Mouse (Mus musculus) heart, postnatal 4 days (tissue): ENCODE measurements at regions not wholly inside any gene's neighbourhood (a gene's known extent, or its start where the extent isn't known, plus 50 kb on each side); places are given as distances from the start of the nearest gene placed in this dataset.
"Not testable (repeated sequence)": the region's sequence is repeated elsewhere in the genome, so short reads cannot be mapped to it uniquely, and the experiment has no call there.

Source experiments
- DNase-seq: peaks from one replicate; pipeline ENCODE4 v3.0.0; 2021

DNA sequence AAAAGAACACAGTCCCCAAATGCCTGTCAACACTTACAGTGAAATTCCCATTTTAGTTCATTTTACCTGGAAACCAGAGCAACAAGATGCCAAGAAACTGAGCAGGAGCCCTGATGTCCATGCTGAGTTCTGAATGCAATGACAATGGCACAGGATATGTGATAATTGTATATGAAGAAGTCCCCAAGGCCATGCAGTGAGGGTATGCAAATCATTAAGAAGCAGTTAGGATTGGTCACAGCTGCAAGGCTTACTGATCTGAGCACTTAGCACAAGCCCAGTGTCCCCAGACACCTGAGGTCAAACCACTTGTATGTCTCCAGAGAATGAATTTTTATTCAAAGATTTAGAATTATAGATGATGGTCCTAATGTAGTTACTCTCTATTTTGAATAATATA is 419.0 kb upstream of the Tacstd2 start:
- DNase-seq = not testable (repeated sequence)

DNA sequence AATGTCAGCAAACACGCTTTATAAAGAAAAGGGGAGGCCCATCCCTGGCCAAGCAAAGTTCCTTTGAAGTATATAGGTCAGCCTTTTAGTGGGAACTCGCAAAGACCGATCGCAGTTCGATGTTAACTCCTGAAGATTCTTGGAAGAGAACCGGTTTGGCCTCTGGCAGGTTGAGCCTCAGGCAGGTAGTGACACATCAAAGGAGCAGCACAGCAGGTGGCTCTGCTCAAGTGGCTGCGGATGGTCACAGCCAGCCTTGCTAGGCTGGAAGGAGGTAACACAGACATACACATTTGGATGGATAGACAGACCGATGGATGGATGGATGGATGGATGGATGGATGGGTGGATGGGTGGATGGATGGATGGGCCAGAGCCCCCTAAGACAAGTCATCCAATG is 395.9 kb upstream of the Tacstd2 start:
- not testable (repeated sequence) for DNase-seq

DNA sequence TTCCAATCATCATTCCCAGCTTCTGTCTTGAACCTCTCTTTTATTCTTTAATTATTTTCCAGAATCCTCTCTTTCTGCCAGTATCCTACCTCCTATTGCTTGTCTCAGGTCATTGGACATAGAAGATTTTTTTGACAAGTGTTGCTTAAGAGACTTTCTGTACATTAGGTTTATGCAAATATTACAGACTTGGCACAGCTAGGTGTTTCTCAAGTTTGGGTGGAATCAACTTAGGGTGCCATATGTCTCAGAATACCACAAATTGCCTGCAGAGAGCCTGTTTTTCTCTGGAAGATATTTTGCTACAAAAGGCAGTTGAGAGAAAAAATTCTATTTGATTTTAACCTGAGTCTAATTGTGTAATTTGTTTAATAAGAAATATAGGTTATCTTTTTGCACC is 386.9 kb upstream of the Tacstd2 start:
- no peak for DNase-seq

DNA sequence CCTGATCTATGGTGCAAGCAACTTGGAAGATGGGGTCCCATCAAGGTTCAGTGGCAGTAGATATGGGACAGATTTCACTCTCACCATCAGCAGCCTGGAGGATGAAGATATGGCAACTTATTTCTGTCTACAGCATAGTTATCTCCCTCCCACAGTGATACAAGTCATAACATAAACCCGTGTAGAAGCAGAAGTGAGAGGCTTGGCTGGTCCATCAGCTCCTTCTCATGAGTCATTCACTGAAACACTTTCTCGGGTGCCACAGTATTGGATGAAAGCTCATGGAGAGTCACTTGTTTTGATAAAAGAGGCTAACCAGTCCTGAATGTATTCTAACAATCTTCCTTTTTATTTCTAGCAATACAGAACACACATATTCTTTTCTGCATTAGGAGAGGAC is 378.3 kb upstream of the Tacstd2 start:
- DNase-seq = no peak

DNA sequence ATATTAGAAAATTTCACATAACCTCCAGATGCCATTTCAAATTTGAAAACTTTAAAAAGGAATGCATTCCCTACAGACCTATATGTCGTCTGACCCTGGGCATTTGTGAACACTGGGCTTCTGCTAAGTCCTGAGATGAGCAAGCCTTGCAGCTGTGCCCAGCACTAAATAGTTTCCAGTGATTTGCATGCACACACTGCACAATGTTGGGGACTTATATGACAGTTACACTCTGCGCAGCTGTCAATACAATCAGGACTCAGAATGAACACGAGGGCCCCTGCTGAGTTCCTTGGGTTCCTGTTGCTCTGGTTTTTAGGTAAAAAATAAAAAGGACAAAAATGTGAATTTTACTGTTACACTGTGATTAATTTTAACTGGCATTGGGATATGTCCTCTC is 377.7 kb upstream of the Tacstd2 start:
- DNase-seq = no peak

DNA sequence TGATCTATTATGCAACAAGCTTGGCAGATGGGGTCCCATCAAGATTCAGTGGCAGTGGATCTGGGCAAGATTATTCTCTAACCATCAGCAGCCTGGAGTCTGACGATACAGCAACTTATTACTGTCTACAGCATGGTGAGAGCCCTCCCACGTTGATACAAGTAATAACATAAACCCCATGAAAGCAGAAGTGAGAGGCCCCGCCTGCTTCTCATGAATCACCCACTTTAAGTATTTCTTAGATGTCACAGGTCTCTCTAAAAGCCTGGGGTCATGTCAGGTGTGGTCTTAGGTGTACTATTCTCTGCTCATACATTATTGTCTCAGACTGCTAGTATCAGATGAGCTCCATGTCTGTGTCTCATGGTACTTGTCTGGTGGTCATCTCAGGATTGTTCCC is 360.9 kb upstream of the Tacstd2 start:
- no peak for DNase-seq

DNA sequence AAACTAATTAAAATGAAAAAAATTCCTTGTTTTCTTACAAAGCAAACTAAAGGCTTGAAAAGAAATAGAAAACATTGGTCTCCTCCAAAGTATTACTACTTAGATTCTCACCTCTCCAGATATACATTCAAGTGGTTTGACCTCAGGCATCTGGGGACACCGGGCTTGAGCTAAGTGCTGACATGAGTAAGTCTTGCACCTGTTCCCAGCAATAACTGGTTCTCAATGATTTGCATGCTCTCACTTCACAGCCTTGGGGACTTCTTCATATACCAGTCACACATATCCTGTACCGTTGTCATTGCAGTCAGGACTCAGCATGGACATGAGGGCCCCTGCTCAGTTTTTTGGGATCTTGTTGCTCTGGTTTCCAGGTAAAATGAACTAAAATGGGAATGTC is 360.3 kb upstream of the Tacstd2 start:
- DNase-seq = no peak

DNA sequence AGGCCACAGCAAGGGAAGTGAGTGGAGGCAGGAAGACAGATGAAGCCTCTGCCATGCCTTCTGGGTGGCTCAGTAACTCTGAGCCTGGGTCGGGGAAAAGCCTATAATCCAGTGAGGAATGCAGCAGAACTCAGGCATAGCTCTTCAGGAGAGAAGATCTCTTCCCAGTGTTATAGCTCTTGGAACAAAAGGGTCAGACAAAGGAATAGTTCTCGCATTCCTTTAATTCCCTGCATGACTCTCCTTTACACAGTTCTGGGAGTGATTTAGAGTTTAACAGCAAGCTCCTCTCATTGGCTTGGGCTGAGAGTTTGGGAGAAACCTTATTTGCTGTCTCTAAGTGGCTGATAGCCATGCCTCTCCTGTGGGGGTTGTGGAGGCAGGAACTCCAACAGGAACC is 352.0 kb upstream of the Tacstd2 start:
- DNase-seq = no peak

DNA sequence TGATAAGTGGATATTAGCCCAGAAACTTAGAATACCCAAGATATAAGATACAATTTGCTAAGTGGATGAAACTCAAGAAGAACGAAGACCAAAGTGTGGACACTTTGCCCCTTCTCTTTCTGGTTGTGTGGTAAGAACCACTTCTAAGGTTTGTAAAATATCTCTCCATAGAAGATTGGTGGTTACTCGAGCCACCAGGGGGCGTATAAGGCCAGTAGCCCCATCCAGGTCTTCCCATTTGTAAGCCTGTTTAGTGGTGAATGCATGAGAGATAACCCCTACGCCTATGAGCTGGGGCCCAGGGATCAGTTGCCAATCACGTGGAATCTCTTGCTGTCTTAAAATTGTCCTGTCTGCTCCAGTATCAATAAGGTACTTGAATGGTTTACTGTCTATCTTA is 349.3 kb upstream of the Tacstd2 start:
- DNase-seq = no peak

DNA sequence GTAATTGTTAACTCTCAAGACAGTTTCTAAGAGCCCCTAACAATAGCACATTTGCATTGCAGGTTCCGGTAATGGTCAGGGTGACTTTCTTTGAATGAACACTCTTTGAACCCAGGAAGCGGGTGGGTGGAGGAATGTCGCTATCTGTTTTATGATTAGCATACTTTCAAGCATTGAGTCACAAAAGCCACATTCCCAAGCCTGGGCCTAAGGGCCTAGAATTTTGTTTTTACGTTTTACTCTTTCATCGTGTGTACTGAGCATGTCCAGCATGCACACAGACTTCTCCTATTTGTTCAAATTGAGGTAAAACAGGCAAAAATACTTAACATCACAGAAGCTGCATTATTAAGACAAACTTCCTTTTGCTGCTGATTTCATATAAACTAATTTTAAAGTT is 345.9 kb upstream of the Tacstd2 start:
- not testable (repeated sequence) for DNase-seq

DNA sequence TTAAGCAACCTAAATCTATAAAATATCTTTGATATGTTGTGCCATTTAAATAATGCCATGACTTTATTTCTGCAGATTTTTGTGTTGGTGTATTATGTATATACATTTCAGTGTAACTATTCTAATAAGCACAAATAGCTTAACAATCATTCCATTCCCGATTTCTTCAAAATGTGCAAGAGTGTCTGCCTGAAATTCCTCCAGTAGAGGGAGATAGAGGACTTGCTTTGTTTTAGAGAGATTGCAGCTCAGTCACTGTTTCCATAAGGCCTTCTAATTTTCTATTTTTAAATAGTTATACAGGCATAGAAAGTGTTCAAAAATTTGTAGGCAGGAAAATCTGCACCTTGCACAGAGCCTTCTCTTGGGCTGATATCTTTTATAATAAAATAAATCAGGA is 322.3 kb upstream of the Tacstd2 start:
- not testable (repeated sequence) for DNase-seq

DNA sequence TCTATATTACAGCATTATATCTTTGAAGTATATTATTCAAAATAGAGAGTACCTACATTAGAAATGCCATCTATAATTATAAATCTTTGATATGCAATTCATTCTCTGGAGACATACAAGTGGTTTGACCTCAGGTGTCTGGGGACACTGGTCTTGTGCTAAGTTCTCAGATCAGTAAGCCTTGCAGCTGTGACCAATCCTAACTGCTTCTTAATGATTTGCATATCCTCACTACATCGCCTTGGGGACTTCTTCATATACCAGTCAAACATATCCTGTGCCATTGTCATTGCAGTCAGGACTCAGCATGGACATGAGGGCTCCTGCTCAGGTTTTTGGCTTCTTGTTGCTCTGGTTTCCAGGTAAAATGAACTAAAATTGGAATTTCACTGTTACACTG is 303.9 kb upstream of the Tacstd2 start:
- not testable (repeated sequence) for DNase-seq

DNA sequence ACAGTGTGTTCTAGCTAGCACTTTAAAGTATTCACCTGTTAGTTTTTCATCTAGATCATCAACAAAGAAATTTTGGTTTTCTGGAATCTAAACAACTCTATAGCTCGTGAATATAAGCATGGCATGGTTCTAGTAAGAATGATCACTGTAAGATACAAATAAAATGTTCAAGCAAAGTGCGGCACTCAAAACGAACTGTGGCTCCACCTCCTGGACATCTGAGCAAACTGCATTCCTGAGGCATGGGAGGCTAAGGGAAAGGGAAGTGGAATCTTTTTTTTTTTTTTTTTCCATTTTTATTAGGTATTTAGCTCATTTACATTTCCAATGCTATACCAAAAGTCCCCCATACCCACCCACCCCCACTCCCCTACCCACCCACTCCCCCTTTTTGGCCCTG is 276.9 kb upstream of the Tacstd2 start:
- peak; percentile 30 for DNase-seq

DNA sequence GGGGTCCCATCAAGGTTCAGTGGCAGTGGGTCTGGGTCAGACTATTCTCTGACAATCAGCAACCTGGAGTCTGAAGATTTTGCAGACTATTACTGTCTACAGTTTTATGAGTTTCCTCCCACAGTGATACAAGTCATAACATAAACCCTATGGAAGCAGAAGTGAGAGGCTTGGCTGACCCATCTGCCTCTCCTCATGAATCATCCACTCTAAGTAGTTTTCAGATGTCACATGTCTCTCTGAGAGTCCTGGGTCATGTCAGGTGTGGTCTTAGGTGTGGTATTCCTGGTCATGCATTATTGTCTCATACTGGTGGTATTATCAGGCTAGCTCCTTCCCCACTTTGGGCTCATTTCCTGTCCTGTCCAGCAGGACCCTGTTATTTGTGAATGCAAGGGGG is 255.8 kb upstream of the Tacstd2 start:
- DNase-seq = no peak

DNA sequence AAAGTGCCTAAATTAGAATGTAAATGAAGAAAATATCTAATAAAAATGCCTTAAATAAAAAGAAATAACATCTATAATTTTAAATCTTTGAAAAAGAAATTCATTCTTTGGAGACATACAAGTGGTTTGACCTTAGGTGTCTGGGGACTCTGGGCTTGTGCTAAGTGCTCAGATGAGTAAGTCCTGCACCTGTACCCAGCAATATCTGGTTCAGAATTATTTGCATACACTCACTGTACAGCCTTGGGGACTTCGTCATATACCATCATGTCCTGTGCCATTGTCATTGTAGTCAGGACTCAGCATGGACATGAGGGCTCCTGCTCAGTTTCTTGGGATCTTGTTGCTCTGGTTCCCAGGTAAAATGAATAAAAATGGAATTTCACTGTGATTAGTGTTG is 255.1 kb upstream of the Tacstd2 start:
- no peak for DNase-seq

DNA sequence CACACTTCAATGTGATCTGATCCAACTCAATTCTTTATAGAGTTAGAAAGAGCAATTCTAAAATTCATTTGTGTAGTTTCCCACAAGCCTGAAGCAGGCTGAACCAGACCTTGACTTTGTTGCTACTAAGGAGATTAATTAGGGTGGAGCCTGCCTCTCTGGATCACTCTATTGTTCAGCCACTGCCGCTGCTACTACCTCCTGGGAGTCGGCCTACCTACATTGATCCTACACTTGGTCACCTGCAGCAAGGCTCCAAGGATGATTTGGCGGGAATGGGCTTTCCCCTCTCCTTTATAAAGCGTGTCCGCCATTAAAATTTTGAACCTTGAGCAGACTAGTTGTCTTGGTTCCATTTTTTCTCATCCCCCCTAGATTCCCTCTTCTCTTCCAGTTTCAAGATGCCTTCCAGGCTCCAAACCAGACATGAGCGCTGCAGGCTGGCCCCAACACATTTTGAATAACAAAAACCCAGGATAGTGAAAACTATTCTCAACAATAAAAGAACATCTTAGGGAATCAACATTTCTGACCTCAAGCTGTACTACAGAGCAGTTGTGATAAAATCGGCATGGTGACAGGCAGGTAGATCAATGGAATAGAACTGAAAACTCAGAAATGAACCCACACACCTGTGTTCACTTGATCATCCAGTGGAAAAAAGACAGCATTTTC is 251.6 kb upstream of the Tacstd2 start:
- no peak for DNase-seq

DNA sequence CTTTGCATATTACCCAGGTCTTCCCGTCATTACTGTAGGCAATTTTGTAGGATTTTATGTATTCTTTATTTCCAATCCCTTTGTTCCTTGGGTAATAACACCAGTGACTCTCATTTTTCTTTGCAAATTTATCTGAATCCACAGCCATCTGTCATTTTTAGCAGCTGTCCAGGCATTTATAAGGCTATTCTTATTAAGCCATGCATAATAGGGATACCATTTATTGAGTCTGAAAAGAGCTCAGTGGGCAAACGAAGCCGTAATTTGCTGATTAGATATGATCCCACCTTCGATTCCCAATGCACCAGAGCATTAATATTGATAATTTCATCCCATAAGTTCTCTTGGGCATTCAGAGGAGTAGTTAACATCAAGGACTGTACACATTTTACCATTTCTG is 243.3 kb upstream of the Tacstd2 start:
- DNase-seq = no peak

DNA sequence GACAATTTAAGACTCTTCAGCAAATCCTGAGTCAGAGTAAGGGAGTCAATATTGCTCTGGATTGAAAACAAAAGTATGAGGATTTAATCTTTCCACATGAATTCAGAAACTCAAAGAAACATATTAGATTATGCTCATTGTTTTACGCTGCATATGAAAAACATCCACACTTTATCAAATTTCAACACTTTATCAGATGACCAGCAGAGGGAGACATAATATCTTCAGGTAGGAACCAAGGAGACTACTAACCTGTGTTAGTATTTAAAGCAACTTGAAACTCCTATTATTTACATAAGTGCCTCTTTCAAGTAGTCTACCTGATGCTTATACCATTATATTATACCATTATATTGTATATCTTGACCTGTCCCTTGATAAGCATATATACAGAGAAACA is 218.5 kb upstream of the Tacstd2 start:
- not testable (repeated sequence) for DNase-seq

DNA sequence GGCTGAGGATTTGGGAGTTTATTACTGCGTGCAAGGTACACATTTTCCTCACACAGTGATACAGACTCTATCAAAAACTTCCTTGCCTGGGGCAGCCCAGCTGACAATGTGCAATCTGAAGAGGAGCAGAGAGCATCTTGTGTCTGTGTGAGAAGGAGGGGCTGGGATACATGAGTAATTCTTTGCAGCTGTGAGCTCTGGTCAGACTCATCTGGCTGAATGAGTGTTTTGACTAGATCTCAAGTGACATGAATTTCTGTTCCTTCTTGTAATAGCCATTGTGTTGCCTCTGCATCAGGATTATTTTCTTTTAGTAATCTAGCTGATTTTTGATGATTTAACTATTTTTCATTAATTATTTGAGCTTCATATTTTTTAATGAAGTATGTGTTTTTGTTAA is 190.0 kb upstream of the Tacstd2 start:
- DNase-seq = no peak

DNA sequence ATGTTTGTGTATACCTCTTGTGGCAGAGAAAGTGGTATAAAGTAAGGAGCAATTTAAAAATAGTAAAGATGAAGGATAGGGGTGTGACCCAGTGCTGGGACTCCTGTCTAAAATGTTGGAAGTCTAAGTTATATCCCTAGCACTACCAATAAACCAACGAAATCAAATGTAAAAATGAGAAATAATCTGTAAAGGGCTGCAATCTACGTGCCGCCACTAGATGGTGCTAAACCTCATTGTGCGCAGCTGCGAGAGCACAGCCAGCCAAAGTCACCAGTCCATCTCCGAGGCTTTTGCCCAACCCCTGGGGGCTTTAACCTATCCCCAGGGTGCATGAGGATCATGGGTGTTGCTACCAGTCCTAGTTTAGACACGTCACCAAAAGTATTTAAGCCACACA is 163.4 kb upstream of the Tacstd2 start:
- DNase-seq = not testable (repeated sequence)

DNA sequence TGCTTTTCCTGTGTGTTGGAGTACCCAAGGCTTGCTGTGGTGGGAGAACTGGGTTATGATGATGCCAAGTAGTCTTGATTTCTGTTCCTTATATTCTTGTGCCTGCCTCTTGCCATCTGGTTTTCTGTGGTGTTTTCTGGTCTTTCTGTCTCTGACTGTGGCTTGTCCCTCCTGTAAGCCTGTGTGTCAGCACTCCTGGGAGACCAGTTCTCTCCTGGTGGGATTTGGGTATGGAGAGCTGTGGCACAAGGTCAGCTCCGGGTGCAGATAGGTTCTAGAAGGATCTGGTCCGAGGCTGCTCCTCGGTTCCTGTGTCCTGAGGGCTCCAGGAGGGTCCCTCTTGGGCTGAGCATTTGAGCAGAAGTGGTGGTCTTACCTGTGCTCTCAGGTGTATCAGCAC is 155.4 kb upstream of the Tacstd2 start:
- DNase-seq = not testable (repeated sequence)

DNA sequence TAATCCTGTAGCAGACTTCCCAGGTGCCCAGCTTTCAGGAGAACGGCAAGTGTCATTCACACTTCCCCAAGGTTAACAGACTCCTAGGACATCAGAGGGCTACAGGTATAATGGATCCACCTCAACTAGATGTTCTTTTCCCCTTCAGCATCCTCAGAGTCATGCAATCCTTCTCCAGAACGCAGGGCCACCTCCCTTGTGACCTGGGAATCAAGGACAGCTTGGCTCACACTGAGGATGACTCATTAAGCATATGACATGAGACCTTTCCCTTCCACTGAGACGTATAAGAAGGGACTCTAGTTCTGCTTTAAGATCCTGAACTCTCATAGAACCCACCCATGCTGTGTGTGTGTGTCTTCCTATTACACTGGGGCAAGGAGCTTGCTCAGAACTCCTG is 147.5 kb upstream of the Tacstd2 start:
- not testable (repeated sequence) for DNase-seq

DNA sequence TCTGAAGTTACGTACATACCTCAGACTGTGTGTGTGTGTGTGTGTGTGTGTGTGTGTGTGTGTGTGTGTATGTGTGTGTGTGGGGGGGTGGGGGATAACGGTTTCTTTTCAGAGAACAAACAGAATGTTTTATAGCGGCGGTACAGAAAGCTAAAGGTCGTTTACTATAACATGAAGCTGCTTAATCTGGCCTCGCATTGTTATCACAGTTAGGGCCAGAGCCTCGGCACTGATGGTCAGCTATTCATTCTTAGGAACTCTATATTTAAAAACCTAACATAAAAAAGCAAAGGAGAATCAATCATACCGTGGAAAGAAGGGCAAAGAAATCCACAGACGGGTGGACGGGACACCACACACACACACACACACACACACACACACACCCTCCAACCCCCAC is 146.0 kb upstream of the Tacstd2 start:
- DNase-seq = not testable (repeated sequence)

DNA sequence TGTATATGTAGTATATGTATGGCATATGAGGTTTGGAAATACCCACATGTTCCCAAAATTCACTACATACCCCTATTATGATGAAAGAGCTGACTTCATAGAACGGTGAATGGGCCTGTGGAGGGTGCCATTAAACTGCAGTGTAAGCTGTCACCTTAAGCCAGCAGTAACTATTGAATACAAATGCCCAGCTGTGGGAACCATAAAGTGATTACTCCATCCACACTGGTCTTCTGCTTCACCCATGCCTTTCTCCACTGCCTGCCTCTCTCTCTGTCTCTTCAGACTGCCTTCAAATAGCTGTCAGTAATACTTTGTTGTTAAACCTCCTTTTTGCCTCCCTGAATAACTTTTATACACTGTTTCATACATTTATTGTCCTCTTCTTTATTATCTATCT is 143.5 kb upstream of the Tacstd2 start:
- not testable (repeated sequence) for DNase-seq

DNA sequence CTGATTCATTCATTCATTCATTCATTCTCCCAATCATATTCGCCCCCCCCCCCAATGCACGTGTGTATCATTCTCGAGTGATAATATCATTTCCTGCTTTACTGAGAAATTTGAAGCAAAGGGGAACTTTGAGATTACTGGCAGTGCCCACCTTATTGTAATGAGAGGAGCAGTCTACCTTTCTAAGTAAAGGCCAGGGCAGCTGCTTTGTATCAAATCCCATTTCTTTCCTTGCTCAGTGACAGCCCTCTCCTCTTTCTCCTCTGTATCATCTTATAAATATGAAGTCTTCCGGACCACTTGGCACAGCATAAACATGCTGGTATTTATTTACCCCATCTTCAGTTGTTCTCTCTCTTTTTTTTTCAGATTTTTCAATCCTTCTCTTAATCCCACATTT is 139.1 kb upstream of the Tacstd2 start:
- not testable (repeated sequence) for DNase-seq
